Mouse (Mus musculus) olfactory bulb, adult 2 months (tissue): ENCODE results near the gene Nrxn3.

Source experiments
- CTCF ChIP-seq: fragments of 200-500 bp; IDR thresholded peaks from 2 replicates; pipeline ENCODE4 v1.5.1; 2012; ENCODE audit warnings: low read depth, mild to moderate bottlenecking, low read length, moderate library complexity; ENCODE audit not compliant: insufficient read depth
- POLR2A ChIP-seq: fragments of 200-500 bp; IDR thresholded peaks from 2 replicates; pipeline ENCODE4 v1.6.1; 2012; ENCODE audit warnings: mild to moderate bottlenecking, low read depth, low read length, moderate library complexity; ENCODE audit not compliant: insufficient read depth

- TF ChIP-seq POLR2A (no peak), CTCF (no peak)
Observed at GRCm38 (mm10) chr12:89134774-89135307, 412.2 kb downstream of the Nrxn3 start.
